Mouse (Mus musculus) thymus, adult 2 months (tissue): ENCODE measurements at regions not wholly inside any gene's neighbourhood (a gene's known extent, or its start where the extent isn't known, plus 50 kb on each side); places are given as distances from the start of the nearest gene placed in this dataset.

Experiments used
- DNase-seq: peaks from one replicate; pipeline ENCODE4 v3.0.0; 2021
- H3K27ac ChIP-seq: fragments of 200-500 bp; 2 replicates; pipeline ENCODE4 v1.5.1; 2012; ENCODE audit warnings: low read length, control low read depth; ENCODE audit not compliant: control insufficient read depth, insufficient read depth
- H3K27me3 ChIP-seq: fragments of 200-500 bp; 2 replicates; pipeline ENCODE4 v1.6.1; 2012; ENCODE audit warnings: mild to moderate bottlenecking, low read length, moderate library complexity, mixed read lengths; ENCODE audit not compliant: control insufficient read depth, insufficient read depth
- H3K36me3 ChIP-seq: fragments of 200-500 bp; 2 replicates; pipeline ENCODE4 v1.6.1; 2012; ENCODE audit warnings: mild to moderate bottlenecking, low read length, moderate library complexity; ENCODE audit not compliant: control insufficient read depth, insufficient read depth
- H3K4me1 ChIP-seq: fragments of 200-500 bp; replicated peaks from 2 replicates; pipeline ENCODE4 v1.6.1; 2012; ENCODE audit warnings: low read length; ENCODE audit not compliant: control insufficient read depth, insufficient read depth
- H3K4me3 ChIP-seq: fragments of 200-500 bp; 2 replicates; pipeline ENCODE4 v1.5.1; 2012; ENCODE audit warnings: mild to moderate bottlenecking, low read length, control low read depth, moderate library complexity; ENCODE audit not compliant: control insufficient read depth, insufficient read depth
- CTCF ChIP-seq: fragments of 200-500 bp; IDR thresholded peaks from 2 replicates; pipeline ENCODE4 v1.5.1; 2012; ENCODE audit warnings: mild to moderate bottlenecking, control low read depth, low read length, moderate library complexity, borderline replicate concordance; ENCODE audit not compliant: control insufficient read depth, poor library complexity, insufficient read depth; ENCODE audit errors: extremely low read depth
- POLR2A ChIP-seq: fragments of 200-500 bp; IDR thresholded peaks from 2 replicates; pipeline ENCODE4 v1.6.1; 2012; ENCODE audit warnings: mild to moderate bottlenecking, low read length, control low read depth, moderate library complexity; ENCODE audit not compliant: control insufficient read depth, poor library complexity, insufficient read depth; ENCODE audit errors: extremely low read depth
- WGBS: fragments of 180-500 bp; shearing (Covaris S2); methylation state at CpG from one replicate; pipeline ENCODE4 v1.1.7; 2018; 5-methylcytosine and 5-hydroxymethylcytosine counted together

DNA sequence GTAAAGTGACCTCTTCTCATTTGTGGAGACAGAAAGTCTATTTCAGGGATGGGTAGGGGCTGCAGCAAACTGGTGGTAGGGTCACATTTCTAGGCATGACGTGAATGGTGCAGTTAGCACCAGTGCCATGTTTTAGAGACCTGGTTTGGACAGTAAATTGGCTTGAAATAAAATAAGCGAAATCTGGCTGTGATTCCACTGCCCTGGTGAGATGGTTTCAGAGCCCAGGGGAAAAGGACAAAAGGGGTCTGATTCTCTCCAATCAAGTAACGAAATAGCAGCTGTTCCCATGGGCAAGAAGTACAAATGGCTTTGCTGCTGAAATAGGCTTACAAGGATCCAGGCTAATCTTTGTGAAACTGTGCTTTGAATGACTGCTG is 350.5 kb upstream of the Id4 start:
- WGBS: 79% methylated on average over 3 of the region's 3 CpGs
- H3K36me3 ChIP-seq: no peaks in the 10 kb centered on the region
- H3K27ac ChIP-seq: no peak overlapping the region
- DNase-seq: no peak
- H3K27me3 ChIP-seq: no peaks in the 10 kb centered on the region
- H3K4me1 ChIP-seq: no peaks in the 10 kb centered on the region
- no peak for TF ChIP-seq CTCF
- TF ChIP-seq POLR2A: no peak
- no peak overlapping the region for H3K4me3 ChIP-seq

GRCm38 (mm10) chr13:47916456-47916855 is 344.6 kb upstream of the Id4 start:
- H3K36me3 ChIP-seq: no peaks in the 10 kb centered on the region
- H3K4me3 ChIP-seq: no peak overlapping the region
- no peak for DNase-seq
- H3K27me3 ChIP-seq: no peaks in the 10 kb centered on the region
- 92% methylated on average over 8 of the region's 8 CpGs for whole genome bisulfite sequencing
- no peak for TF ChIP-seq CTCF
- H3K27ac ChIP-seq: no peak overlapping the region
- H3K4me1 ChIP-seq: no peaks in the 10 kb centered on the region

GRCm38 (mm10) chr13:47917370-47917769 is 343.7 kb upstream of the Id4 start:
- 94% methylated on average over 3 of the region's 3 CpGs for WGBS

GRCm38 (mm10) chr13:47921044-47921443 is 340.0 kb upstream of the Id4 start:
- Histone ChIP-seq H3K27me3 (no peaks in the 10 kb centered on the region), H3K4me1 (no peaks in the 10 kb centered on the region), H3K27ac (no peak overlapping the region), H3K36me3 (no peaks in the 10 kb centered on the region), H3K4me3 (no peak overlapping the region)
- TF ChIP-seq CTCF: no peak
- no peak for TF ChIP-seq POLR2A
- DNase-seq: no peak
- 58% methylated on average over 5 of the region's 5 CpGs for WGBS

More at GRCm38 (mm10) chr13:47917370-47917769, 343.7 kb upstream of the Id4 start:
- Histone ChIP-seq H3K4me3 (no peak overlapping the region), H3K36me3 (no peaks in the 10 kb centered on the region), H3K27me3 (no peaks in the 10 kb centered on the region), H3K27ac (no peak overlapping the region), H3K4me1 (no peaks in the 10 kb centered on the region)
- DNase-seq: no peak
- TF ChIP-seq CTCF: no peak
- TF ChIP-seq POLR2A: no peak

DNA sequence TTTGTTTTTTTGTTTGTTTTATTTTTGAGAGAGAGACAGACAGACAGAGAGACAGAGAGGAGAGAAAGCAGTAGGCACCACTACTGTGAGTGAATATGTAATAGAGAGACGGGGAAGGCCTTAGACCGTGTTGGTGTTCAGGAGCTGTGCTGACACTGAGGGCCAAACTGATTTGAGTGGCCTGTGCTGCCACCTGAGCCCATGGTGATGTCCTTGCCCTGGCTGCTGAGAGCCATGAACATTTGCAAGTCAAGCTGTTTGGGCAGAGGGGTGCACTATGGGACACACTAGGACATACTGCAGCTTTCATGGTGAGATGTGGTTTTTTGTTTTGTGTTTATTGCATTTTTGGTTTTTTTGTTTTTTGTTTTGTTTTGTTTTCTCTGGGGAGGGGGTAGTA is 320.3 kb upstream of the Id4 start:
- no peak for TF ChIP-seq POLR2A
- TF ChIP-seq CTCF: no peak
- 96% methylated on average over 2 of the region's 2 CpGs for WGBS
- H3K36me3 ChIP-seq: no peaks in the 10 kb centered on the region
- no peaks in the 10 kb centered on the region for H3K4me1 ChIP-seq
- no peak overlapping the region for H3K27ac ChIP-seq
- H3K4me3 ChIP-seq: no peak overlapping the region
- DNase-seq: no peak
- H3K27me3 ChIP-seq: no peaks in the 10 kb centered on the region

DNA sequence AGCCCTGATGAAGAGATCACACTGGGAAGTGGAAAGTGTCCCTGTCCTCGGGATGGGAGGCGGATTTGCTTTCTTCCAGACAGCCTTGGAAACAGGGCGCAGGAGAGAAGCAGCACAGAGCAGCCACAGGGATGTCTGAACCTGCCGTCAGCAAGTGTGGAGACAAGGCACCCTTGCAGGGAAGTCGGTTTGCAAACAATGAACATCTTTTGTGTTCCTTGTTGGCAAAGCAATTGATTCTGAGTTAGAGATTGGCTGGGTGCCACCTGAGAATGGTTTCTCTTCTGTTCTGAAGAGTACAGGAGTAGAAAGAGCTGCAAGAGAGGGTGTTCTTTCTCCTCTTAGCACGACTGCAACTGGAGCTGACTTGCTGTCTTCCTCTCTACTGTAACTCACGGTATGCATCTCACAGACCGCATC is 318.6 kb upstream of the Id4 start:
- H3K36me3 ChIP-seq: no peaks in the 10 kb centered on the region
- no peaks in the 10 kb centered on the region for H3K27me3 ChIP-seq
- H3K27ac ChIP-seq: no peak overlapping the region
- TF ChIP-seq CTCF (no peak), POLR2A (no peak)
- 35% methylated on average over 8 of the region's 8 CpGs for WGBS
- H3K4me1 ChIP-seq: no peaks in the 10 kb centered on the region
- no peak for DNase-seq
- no peak overlapping the region for H3K4me3 ChIP-seq

DNA sequence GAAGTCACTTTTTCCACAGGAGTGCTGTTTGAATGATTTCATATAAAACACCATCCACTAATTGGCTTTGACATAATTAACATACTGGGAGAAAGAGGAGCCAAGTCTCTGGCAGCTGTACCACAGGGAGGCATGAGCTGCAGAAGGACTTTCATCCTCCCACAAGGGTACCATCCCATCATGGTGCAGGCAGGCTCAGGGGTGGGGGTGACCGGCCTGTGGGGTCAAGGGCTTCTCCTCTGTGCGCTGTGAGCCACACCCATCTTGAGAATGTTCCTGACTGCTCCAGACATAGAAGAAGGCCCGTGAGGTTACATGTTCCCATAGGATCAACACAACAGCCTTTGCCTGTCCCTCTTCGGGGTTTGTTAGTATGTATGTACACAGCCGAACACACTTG is 317.4 kb upstream of the Id4 start:
- H3K4me3 ChIP-seq: no peak overlapping the region
- 90% methylated on average over 5 of the region's 5 CpGs for WGBS

More for the DNA sequence above, 317.4 kb upstream of the Id4 start:
- Histone ChIP-seq H3K27me3 (no peaks in the 10 kb centered on the region), H3K27ac (no peak overlapping the region), H3K36me3 (no peaks in the 10 kb centered on the region), H3K4me1 (no peaks in the 10 kb centered on the region)
- no peak for TF ChIP-seq POLR2A
- no peak for TF ChIP-seq CTCF
- no peak for DNase-seq
